Mouse (Mus musculus): ENCODE measurements around the gene Synj2bp.
"Not testable (repeated sequence)": the region's sequence is repeated elsewhere in the genome, so short reads cannot be mapped to it uniquely, and the experiment has no call there.

Synj2bp gene

DNA sequence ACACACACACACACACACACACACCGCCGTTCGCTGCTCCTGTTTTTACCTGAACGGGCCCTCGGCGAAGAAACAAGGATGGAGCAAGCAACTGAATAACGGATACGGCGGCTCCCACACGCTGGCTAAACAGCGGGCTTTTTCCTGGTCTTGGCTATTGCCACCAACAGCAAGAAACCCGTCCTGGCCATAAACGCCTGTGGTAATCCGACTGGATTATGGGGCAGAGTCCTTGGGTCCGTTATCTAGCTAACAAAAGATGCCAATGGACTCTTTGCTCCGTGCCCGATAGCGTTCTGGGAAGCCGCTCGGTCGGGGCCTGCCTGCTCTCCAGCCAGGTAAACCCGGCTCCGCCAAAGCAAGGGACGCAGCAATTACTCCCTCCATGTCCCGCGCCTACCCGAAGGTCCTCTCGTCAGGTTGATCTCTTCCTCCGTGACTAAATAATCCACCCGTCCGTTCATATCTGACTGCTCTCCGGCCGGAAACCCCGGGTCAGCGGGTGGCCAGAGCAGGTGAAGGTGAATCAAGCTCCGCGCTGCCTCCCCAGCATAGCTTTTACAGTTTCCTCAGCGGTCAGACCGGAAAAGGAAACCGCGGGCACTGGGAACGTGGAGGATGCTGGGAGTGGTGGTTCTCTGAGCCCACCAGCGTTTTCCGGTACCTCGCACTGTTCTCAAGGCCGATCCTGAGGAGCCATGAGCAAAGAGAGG, at the start of gene Synj2bp, which contains the start of gene Gm20498:
Gene Synj2bp (minus strand): TSS at position 596 of the 713 bp plus-strand sequence.
Gene Gm20498 (minus strand): TSS at position 590 of the 713 bp plus-strand sequence.
- peak; percentile 89 for DNase-seq (ENCODE audit: low read depth)

DNA sequence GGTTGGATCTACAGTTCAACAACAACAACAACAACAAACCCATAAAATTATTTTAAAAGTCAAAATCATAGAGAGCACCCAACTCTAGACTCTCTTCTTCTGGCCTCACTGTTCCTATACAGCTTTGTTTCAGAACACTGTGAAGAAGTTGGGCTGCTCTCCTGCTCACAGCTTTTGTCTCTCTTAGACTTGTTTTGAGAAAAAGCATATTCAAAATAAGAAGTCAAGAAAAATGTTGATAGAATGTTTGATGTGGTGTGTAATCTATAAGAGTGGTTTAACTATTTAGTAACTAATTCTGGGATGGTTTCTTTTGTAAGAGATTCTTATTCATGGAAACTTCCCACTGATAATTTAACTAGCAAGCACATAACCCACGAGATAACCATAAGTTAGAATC, 35.7 kb upstream of the Synj2bp start, which contains the start of gene Adam21:
Gene Adam21 (minus strand): TSS at position 101 of the 400 bp plus-strand sequence.
- DNase-seq (ENCODE audit: low read depth): no peak

DNA sequence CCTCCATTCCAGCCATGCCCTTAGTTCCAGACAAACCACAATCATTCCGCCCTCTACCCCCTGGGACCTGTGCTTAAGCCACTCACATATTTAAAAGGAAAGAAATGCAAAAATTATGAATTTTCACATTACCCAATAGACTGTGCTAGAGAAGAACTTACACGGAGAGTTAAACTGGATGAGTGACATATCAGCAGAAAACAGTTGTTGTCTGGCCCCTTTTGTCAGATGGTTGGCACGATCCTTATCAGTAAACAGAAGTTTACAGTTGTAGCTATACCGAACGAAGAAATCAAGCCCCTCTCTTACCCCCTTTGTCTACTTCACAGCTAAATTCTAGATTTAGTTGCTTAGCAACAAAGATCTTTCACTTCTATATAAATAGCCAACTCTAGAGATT, 35.2 kb upstream of the Synj2bp start:
- no peak for DNase-seq (ENCODE audit: low read depth)

DNA sequence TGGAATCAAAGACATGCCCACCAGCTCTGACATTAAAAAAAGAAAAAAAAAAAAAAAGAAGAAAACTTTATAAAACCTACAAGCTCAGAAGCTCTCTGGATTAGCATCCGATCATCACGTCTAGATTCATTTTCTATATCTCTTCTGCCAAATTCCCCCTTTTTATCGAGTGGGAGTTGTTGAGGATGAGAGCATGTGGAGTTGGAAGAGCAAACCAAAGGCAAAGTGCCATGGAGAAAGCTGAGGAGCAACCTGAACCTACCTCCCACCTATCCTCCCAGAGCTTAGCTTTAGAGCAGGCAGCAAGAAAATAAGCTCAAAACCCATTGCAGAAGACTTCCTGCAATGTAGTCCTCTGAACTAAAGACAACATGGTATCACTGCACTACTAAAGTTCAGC, 31.5 kb upstream of the Synj2bp start:
- no peak for DNase-seq (ENCODE audit: low read depth)

DNA sequence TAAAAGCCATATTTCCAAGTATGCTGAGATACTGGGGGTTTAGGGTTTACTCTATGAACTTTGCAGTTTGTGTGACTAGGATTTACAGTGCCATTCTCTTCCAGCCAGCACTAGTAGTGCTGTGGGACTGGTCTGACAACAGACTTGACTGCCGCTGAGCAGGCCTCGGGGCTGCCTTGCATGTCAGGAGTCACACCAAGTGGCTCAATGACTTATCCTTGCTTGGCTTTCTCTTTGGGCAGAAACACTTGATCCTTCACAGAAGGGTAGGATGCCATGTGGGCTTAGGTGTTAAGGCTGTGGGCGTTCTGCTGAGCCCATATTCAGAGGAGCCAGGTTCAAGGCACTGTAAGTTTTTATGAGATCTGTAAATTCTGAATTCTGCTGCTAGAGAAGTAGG, 16.6 kb upstream of the Synj2bp start:
- no peak for DNase-seq (ENCODE audit: low read depth)

DNA sequence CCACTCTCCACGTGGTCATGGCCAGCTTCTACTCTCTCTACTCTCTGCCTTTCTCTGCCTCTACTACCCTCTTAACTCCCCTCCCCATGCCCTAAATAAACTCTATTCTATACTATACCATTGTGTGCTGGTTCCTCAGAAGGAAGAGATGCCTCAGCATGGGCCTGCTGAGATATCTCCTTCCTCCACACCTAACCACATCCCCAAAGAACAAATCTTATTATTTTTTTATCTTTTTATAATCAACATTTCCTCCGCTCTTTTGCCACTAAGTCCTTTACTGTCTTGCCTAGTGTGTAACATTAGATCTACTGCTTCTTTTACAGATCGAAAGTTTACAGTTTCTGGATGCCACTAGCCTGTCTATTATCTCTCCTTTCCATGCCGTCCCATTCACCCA, 14.5 kb upstream of the Synj2bp start:
- no peak for DNase-seq (ENCODE audit: low read depth)

DNA sequence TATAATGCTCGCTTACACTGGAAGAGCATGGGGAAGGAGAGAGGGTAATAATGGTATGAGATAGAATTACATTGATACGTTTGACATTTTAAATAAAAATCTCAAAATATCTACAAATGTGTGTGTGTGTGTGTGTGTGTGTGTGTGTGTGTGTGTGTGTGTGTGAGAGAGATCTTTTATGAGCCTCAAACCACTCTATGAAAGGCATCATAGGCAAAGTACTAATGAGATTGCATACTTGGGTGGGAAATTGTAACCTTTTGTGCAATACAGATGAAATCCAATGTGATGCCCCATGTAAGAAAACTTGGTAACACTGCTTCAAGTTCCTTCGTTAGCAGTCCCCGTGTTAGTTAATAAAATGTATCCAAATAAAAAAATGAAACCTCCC, 313 bp upstream of the Synj2bp start:
- DNase-seq (ENCODE audit: low read depth): no peak

DNA sequence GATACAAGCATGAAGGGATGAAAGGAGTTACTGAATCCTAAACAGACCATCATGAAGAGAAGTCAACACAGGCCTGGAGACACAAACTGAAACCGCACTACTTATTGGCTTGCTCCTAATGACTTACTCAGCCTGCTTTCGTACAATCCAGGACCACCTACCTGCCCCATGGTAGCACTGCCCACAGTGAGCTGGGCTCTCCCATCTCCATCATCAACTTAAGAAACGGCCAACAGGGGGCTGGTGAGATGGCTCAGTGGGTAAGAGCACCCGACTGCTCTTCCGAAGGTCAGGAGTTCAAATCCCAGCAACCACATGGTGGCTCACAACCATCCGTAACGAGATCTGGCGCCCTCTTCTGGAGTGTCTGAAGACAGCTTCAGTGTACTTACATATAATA, 2.1 kb downstream of the Synj2bp start:
- not testable (repeated sequence) for DNase-seq (ENCODE audit: low read depth)

DNA sequence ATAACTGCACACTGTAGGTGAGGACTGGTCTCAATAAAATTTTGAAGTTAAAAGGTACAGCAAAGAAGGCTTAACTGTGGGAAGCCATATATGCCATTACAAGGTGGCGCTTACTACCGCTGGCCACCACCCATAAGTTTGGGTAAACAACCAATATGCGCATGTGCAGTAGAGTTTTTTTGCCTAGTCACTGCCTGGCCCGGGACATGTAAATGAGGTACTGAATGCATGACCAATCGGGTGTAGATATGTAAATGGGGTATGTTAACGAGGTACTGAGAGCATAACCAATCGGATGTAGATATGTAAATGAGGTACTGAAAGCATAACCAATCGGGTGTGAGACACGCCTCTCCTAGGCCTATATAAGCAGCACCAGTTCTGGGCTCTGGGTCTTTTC, 35.8 kb downstream of the Synj2bp start:
- DNase-seq (ENCODE audit: low read depth): not testable (repeated sequence)

DNA sequence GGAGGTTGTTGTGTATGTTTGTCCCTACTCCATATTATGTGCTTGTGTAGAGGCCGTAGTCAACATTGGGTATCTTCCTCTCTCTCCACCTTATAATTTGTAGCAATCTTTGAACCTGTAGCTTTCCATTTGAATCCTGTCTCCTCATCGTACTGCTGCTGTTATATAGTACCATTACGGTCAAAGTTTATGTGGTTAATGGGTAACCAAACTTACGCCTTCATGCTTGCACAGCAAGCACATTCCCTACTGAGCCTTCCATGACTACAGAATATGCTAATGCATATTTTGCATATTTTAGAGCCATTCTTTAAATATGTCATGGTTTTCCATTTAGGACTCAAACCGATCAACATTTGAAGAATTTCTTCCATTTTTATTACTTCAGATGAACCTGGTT, 42.2 kb downstream of the Synj2bp start:
- DNase-seq (ENCODE audit: low read depth): no peak

DNA sequence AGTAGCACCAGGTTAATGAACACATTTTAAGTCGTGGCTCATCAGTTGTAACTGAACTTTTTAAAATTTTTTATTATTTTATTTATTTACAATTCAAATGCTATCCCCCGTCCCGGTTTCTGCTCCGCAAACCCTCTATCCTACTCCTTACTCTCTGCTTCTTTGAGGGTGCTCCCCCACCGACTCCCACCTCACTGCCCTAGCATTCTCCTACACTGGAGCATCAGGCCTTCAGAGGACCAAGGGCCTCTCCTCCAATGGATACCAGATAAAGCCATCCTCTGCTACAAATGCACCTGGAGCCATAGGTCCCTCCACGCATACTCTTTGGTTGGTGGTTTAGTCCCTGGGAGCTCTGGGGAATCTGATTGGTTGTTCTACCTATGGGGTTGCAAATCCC, 47.4 kb downstream of the Synj2bp start:
- DNase-seq (ENCODE audit: low read depth): peak; percentile 4

DNA sequence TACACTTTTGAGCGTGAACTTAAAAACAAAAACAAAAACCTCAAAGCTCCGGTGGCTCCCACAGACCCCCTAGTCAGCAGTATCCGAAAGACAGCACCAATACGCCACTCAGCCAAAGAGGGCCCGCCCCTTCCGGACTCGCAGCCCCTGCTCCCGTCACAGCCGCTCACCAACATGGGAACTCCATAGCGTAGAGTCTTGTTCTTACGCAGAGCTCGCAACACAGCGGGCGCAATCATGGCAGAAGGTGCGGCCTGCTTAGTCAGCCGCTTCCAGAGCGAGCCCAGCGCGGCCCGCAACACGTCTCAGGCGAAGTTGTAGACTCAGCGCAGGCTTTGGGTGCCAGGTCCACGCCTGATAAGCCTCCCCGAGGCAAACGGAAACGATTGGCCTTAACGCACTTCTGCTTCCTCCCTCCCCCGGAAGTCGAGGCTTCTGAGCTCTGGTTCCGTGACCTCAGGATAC, 48.0 kb downstream of the Synj2bp start, which contains the start of gene Cox16:
Gene Cox16 (minus strand): TSS at position 401 of the 465 bp plus-strand sequence.
- DNase-seq (ENCODE audit: low read depth): peak; percentile 82

DNA sequence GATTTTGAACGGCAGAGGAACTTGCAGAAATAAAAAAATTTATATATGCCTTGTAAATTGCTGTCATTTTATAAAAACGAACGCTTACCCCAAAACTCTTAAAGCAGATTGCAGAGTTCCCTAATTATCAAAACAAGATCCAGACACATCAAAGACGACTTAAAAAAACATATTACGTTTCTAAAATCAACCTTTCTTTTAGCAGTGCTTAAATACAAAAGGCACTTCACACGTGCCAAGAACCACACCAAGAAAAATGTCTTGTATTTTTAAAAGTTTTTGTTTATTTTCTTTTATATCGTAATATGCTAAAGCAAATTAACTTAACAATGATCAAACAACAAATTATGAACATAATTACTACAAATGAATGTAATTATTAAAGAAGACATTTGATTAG, 48.5 kb downstream of the Synj2bp start:
- peak; percentile 3 for DNase-seq (ENCODE audit: low read depth)

DNA sequence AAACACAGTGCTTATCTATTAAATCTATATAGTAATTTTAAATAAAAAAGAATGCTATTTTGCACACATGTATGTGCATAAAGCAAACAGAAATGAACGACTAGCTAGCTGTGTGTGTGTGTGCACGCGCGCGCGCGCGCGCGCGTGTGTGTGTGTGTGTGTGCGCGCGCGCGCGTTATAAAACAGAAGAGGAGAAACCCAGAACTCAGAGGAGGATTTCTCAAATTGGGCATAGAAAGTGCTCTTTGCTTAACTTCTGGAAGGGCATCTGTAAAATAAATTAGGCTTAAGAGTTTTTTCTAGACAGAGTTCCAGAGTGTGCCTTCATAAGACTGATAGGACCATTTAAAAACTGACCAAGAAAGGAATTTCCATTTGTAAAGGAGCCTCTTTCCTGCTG, 49.1 kb downstream of the Synj2bp start:
- peak; percentile 80 for DNase-seq (ENCODE audit: low read depth)

DNA sequence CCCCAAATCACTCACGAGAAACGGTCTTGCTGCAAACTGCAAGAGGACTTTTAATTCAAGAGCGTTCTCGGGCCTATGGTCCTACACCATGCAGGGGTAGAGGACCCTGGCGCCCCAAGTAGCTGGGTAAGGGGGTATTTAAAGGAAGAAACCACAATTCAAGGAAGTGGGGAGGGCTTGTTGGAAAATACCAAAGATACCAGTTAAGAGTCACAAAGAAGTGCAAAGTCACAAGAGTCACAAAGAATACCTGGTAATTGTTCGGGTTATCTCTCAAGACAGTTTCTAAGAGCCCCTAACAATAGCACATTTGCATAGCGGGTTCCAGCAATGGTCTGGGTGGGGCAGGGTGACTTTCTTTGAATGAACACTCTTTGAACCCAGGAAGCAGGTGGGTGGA, 73.7 kb downstream of the Synj2bp start:
- not testable (repeated sequence) for DNase-seq (ENCODE audit: low read depth)
